Mouse (Mus musculus): ENCODE results near the gene Zpld1. TPM values are rescaled to one million over a fixed set of nuclear protein-coding genes. Genes with fewer than 3 reads are reported as not detected.

Gene Zpld1
- total RNA-seq (2021) = under 1 TPM in 1 of 2 experiments, not detected in 1; 0.14 TPM
- long read RNA-seq, experiment 1 = 0 reads
- long read RNA-seq, experiment 2 = 0 reads

GRCm38 (mm10) chr16:55297886-55298285 lies at the start of gene Zpld1:
TSS of gene Zpld1 (minus strand) at chr16:55297986.
- DNase-seq (ENCODE audit: low spot score in 2 of 2) = no peak

- no peak for DNase-seq (ENCODE audit: low spot score in 2 of 2)
Measured at GRCm38 (mm10) chr16:55345644-55346043, 47.9 kb upstream of the Zpld1 start.

GRCm38 (mm10) chr16:55321542-55322514 lies 24.0 kb upstream of the Zpld1 start:
- DNase-seq (ENCODE audit: low spot score in 2 of 2) = peak; percentile 77 to 83

- no peak for DNase-seq (ENCODE audit: low spot score in 2 of 2)
Measured at GRCm38 (mm10) chr16:55316996-55317395, 19.2 kb upstream of the Zpld1 start.

- no peak for DNase-seq (ENCODE audit: low spot score in 2 of 2)
Measured at GRCm38 (mm10) chr16:55312106-55312505, 14.3 kb upstream of the Zpld1 start.

- DNase-seq (ENCODE audit: low spot score in 2 of 2) = no peak
Measured at GRCm38 (mm10) chr16:55282696-55283095, 15.1 kb downstream of the Zpld1 start.

- DNase-seq (ENCODE audit: low spot score in 2 of 2) = no peak
Measured at GRCm38 (mm10) chr16:55277447-55277846, 20.3 kb downstream of the Zpld1 start.

GRCm38 (mm10) chr16:55265281-55265680 lies 32.5 kb downstream of the Zpld1 start:
- no peak for DNase-seq (ENCODE audit: low spot score in 2 of 2)

GRCm38 (mm10) chr16:55260862-55261574 lies 36.8 kb downstream of the Zpld1 start:
- no peak for DNase-seq (ENCODE audit: low spot score in 2 of 2)

GRCm38 (mm10) chr16:55259719-55260118 lies 38.1 kb downstream of the Zpld1 start:
- DNase-seq (ENCODE audit: low spot score in 2 of 2) = peak; percentile 2 to 9

- no peak for DNase-seq (ENCODE audit: low spot score in 2 of 2)
Measured at GRCm38 (mm10) chr16:55240996-55241395, 56.8 kb downstream of the Zpld1 start.

GRCm38 (mm10) chr16:55228995-55229622 lies 68.7 kb downstream of the Zpld1 start:
- DNase-seq (ENCODE audit: low spot score in 2 of 2) = no peak

GRCm38 (mm10) chr16:55203945-55204344 lies 93.8 kb downstream of the Zpld1 start:
- DNase-seq (ENCODE audit: low spot score in 2 of 2) = no peak

GRCm38 (mm10) chr16:55190397-55190796 lies 107.4 kb downstream of the Zpld1 start:
- no peak for DNase-seq (ENCODE audit: low spot score in 2 of 2)

GRCm38 (mm10) chr16:55185370-55185769 lies 112.4 kb downstream of the Zpld1 start:
- no peak for DNase-seq (ENCODE audit: low spot score in 2 of 2)
